ENCODE assay signal across 22 mouse cellular contexts in genomic region chr3:123351519-123351918, GRCm38 (mm10). TPM values are rescaled to one million over a fixed set of nuclear protein-coding genes. Genes with fewer than 3 reads are reported as not detected.
DNase-seq lines count a peak whose midpoint lies in the region; ATAC-seq and TF ChIP-seq lines count a peak whose summit lies in the region.
"Had no signal": no experiment of that assay in that cellular context is flagged by ENCODE, and none has a peak within 500 bp of the region (broad histone marks: within the 10 kb centered on the region; RNA-seq: fewer than 3 reads in every experiment).

No protein-coding gene starts in this region.

- H3K36me3 ChIP-seq in heart, postnatal 0 days (replicated peaks; ENCODE audit: control insufficient read depth, insufficient read depth, low read length): peaks cover 78% of the 10 kb centered on the region
- H3K36me3 ChIP-seq: hindbrain, embryonic 12.5 days; hindbrain, embryonic 15.5 days had no signal

- ATAC-seq in heart, postnatal 0 days (ENCODE audit: insufficient read depth, low read depth): no peak
- ATAC-seq: CD4-positive, CD25-positive, alpha-beta regulatory T cell, adult 4 months; forebrain, embryonic 14.5 days; forebrain, postnatal 0 days; intestine, postnatal 0 days had no signal

- no peak overlapping the region for H3K9ac ChIP-seq in heart, postnatal 0 days (replicated peaks; ENCODE audit: low read depth, low read length)
- H3K9ac ChIP-seq: embryonic facial prominence, embryonic 12.5 days; embryonic facial prominence, embryonic 15.5 days; forebrain, postnatal 0 days; hindbrain, embryonic 12.5 days; hindbrain, embryonic 15.5 days had no signal

- H3K27ac ChIP-seq in heart, postnatal 0 days (ENCODE audit: low read depth): peak overlapping the region; percentile 44; the same call in 1 of the 2 replicates
- H3K27ac ChIP-seq: embryonic facial prominence, embryonic 12.5 days; embryonic facial prominence, embryonic 15.5 days; hindbrain, embryonic 12.5 days; hindbrain, embryonic 15.5 days had no signal

- H3K27me3 ChIP-seq in heart, postnatal 0 days (ENCODE audit: control insufficient read depth, insufficient read depth, low read length): no peaks in the 10 kb centered on the region
- H3K27me3 ChIP-seq: embryonic facial prominence, embryonic 12.5 days; embryonic facial prominence, embryonic 15.5 days; hindbrain, embryonic 12.5 days; hindbrain, embryonic 15.5 days had no signal

- H3K9me3 ChIP-seq in heart, postnatal 0 days (replicated peaks; ENCODE audit: control insufficient read depth, low read length): no peaks in the 10 kb centered on the region
- H3K9me3 ChIP-seq: embryonic facial prominence, embryonic 12.5 days; embryonic facial prominence, embryonic 15.5 days; hindbrain, embryonic 12.5 days; hindbrain, embryonic 15.5 days had no signal

- DNase-seq in heart, adult 11 months: peak; percentile 95
- DNase-seq in heart, postnatal 36 days: no peak
- peak; percentile 41 for DNase-seq in heart, adult 8-10 months (ENCODE audit: low spot score)
- DNase-seq in heart, postnatal 4 days: no peak
- peak; percentile 23 for DNase-seq in heart, postnatal 0 days (ENCODE audit: low spot score)
- DNase-seq in heart, postnatal 10 days: no peak
- DNase-seq: adrenal gland, adult 2 months; adrenal gland, postnatal 14 days; cerebellum, adult 11 months; cerebellum, adult 2 months; cerebellum, adult 9-11 months; cerebellum, postnatal 25 days; forebrain, postnatal 0 days; gastrocnemius, postnatal 14 days; kidney, adult 2 months had no signal

- no peak for TF ChIP-seq CTCF in heart, postnatal 0 days (IDR thresholded peaks at IDR 0.05; ENCODE audit: low read depth)

- H3K4me2 ChIP-seq in heart, postnatal 0 days (ENCODE audit: low read depth, low read length): no peak overlapping the region
- H3K4me2 ChIP-seq: embryonic facial prominence, embryonic 12.5 days; embryonic facial prominence, embryonic 15.5 days; hindbrain, embryonic 12.5 days; hindbrain, embryonic 15.5 days had no signal

- no peak for TF ChIP-seq EP300 in heart, postnatal 0 days (IDR thresholded peaks at IDR 0.05; ENCODE audit: low read depth)

- H3K4me3 ChIP-seq in heart, postnatal 0 days (ENCODE audit: low read depth, low read length): no peak overlapping the region
- H3K4me3 ChIP-seq: embryonic facial prominence, embryonic 12.5 days; embryonic facial prominence, embryonic 15.5 days; hindbrain, embryonic 12.5 days; hindbrain, embryonic 15.5 days had no signal

- peaks cover 6% of the 10 kb centered on the region; the same call in 1 of the 2 replicates for H3K4me1 ChIP-seq in heart, postnatal 0 days (ENCODE audit: control insufficient read depth, insufficient read depth)
- H3K4me1 ChIP-seq: embryonic facial prominence, embryonic 12.5 days; embryonic facial prominence, embryonic 15.5 days; hindbrain, embryonic 12.5 days; hindbrain, embryonic 15.5 days had no signal

- 33% methylated on average over 2 of the region's 2 CpGs for WGBS in heart, postnatal 0 days

- intact Hi-C loops in heart, postnatal 36 days (cut with DNase I): loop anchor here (5.0 kb wide), 1 partner anchor 189 kb away; no protein-coding TSS in a partner anchor
- intact Hi-C loops in heart, postnatal 10 days (cut with DNase I): loop anchor here (2.0 to 10.0 kb wide), 2 partner anchors 27 to 417 kb away; no protein-coding TSS in a partner anchor

RNA-seq across cellular contexts. Expression of gene Mettl14, which starts 34.4 kb away (rescaled TPM):
- 10 to 100 TPM; 12.0 to 12.1 TPM for total RNA-seq in heart, postnatal 36 days (2021)
- total RNA-seq in heart, adult 8-10 months (2022): 10 to 100 TPM; 11.4 to 13.1 (median 12.1) TPM
- 10 to 100 TPM; 15.5 to 16.9 TPM for total RNA-seq in heart, postnatal 4 days (2021)
- total RNA-seq in heart, postnatal 0 days (2014; rRNA removed; ENCODE audit: low replicate concordance): 4.4 and 4.7 TPM in 2 replicates
- polyA plus RNA-seq in heart, postnatal 0 days (2015; fragmentation: Nextera tagmentation; extraction: Ambion mirVana): 15.1 and 15.2 TPM in 2 replicates
- 10 to 100 TPM; 10.8 to 16.7 TPM for total RNA-seq in heart, postnatal 10 days (2021)

Comparison
In these comparisons a context has a peak if more than half of its experiments do, and no peak if none do; other contexts are left out.
1. DNase-seq: peak in heart, adult 11 months (single experiment), heart, adult 8-10 months (single experiment) and heart, postnatal 0 days (single experiment); none in heart, postnatal 36 days (0 of 2), heart, postnatal 4 days (single experiment) and heart, postnatal 10 days (0 of 2).